Mouse (Mus musculus) myocyte (in vitro differentiated cells): Measurements from ENCODE around the gene Itpr1.

Experiments
- CEBPB ChIP-seq: IDR thresholded peaks from 2 replicates; pipeline ENCODE4 v1.6.1; 2011; ENCODE audit warnings: mild to moderate bottlenecking, moderate library complexity; ENCODE audit not compliant: poor library complexity, insufficient read depth, severe bottlenecking
- MYOG ChIP-seq, 3 experiments: IDR thresholded peaks; one replicate each; pipeline ENCODE4 v1.6.1; 2011; ENCODE audit warnings: control low read depth in 2 of 3, low read depth in 2 of 3, mild to moderate bottlenecking in 2 of 3; ENCODE audit not compliant: insufficient read length in 2 of 3, control insufficient read depth in 1 of 3, insufficient read depth in 1 of 3
- POLR2A ChIP-seq: IDR thresholded peaks from one replicate; pipeline ENCODE4 v1.6.1; 2011; ENCODE audit warnings: low read depth, mild to moderate bottlenecking, control low read depth, moderate library complexity; ENCODE audit not compliant: insufficient read length
- SRF ChIP-seq: IDR thresholded peaks from one replicate; pipeline ENCODE4 v1.6.1; 2011; ENCODE audit warnings: low read depth; ENCODE audit not compliant: control insufficient read depth, insufficient read length
- TCF12 ChIP-seq: IDR thresholded peaks from one replicate; pipeline ENCODE4 v1.6.1; 2011; ENCODE audit warnings: mild to moderate bottlenecking, control low read depth; ENCODE audit not compliant: poor library complexity, insufficient read depth, severe bottlenecking

GRCm38 (mm10) chr6:108592636-108593035, 379.7 kb downstream of the Itpr1 start:
- TF ChIP-seq POLR2A (no peak), MYOG (IDR thresholded peaks at IDR 0.05; ENCODE audit: control insufficient read depth in 1 of 3, insufficient read depth in 1 of 3, insufficient read length in 2 of 3, low read depth in 2 of 3) (no peak), SRF (no peak), TCF12 (no peak), CEBPB (no peak)
